Mouse (Mus musculus) hindbrain, embryonic 14.5 days (tissue): Measurements from ENCODE around the gene Klhl11. TPM values are rescaled to one million over a fixed set of nuclear protein-coding genes. Genes with fewer than 3 reads are reported as not detected.
A peak's percentile ranks its signal among the peaks of the same experiment; 100 is the strongest.

Source experiments
- ATAC-seq: fragments of 200-750 bp; cut with Nextera tagmentation; 2 replicates; pipeline ENCODE4 v1.8.0; 2017; ENCODE audit warnings: moderate number of reproducible peaks, mild to moderate bottlenecking, moderate TSS enrichment, moderate library complexity; ENCODE audit not compliant: low FRiP score
- DNase-seq: peaks from one replicate; pipeline ENCODE4 v3.0.0-alpha.2; 2015; ENCODE audit warnings: low spot score
- H3K27ac ChIP-seq: fragments of 300-500 bp; sonication (generic); 2 replicates; pipeline ENCODE4 v1.5.1; 2014; ENCODE audit warnings: mild to moderate bottlenecking, moderate library complexity
- H3K27me3 ChIP-seq: fragments of 300-500 bp; sonication (generic); 2 replicates; pipeline ENCODE4 v1.6.1; 2014; ENCODE audit warnings: mild to moderate bottlenecking, low read length, mixed read lengths; ENCODE audit not compliant: control insufficient read depth, insufficient read depth
- H3K36me3 ChIP-seq: fragments of 300-500 bp; sonication (generic); replicated peaks from 2 replicates; pipeline ENCODE4 v1.6.1; 2014; ENCODE audit not compliant: control insufficient read depth, insufficient read depth
- H3K4me1 ChIP-seq: fragments of 300-500 bp; sonication (generic); replicated peaks from 2 replicates; pipeline ENCODE4 v1.6.1; 2014; ENCODE audit warnings: antibody characterized with exemption, low read length, mixed read lengths; ENCODE audit not compliant: control insufficient read depth, insufficient read depth
- H3K4me2 ChIP-seq: fragments of 300-500 bp; sonication (generic); replicated peaks from 2 replicates; pipeline ENCODE4 v1.6.1; 2014; ENCODE audit warnings: mild to moderate bottlenecking, moderate library complexity
- H3K4me3 ChIP-seq: fragments of 300-500 bp; sonication (generic); replicated peaks from 2 replicates; pipeline ENCODE4 v1.5.1; 2014; ENCODE audit warnings: mild to moderate bottlenecking, low read length
- H3K9ac ChIP-seq: fragments of 300-500 bp; sonication (generic); 2 replicates; pipeline ENCODE4 v1.6.1; 2014
- H3K9me3 ChIP-seq: fragments of 300-500 bp; sonication (generic); 2 replicates; pipeline ENCODE4 v1.6.1; 2016; ENCODE audit warnings: low read length; ENCODE audit not compliant: control insufficient read depth
- WGBS: fragments of 180-500 bp; shearing (Covaris S2); extraction: QIAGEN DNeasy Blood & Tissue Kit; methylation state at CpG from one replicate; pipeline ENCODE4 v1.1.7; 2014; 5-methylcytosine and 5-hydroxymethylcytosine counted together
- polyA plus RNA-seq: library from polyadenylated mRNA; unstranded; fragments of >200 nt; fragmentation: Nextera tagmentation; extraction: Ambion mirVana; gene quantifications from 2 replicates; pipeline ENCODE4 v1.2.1, GENCODE M21; 2014

Gene Klhl11
- polyA plus RNA-seq, 1 experiment from 2014 or later = 15.6 TPM

GRCm38 (mm10) chr11:100484461-100484860 lies 11.9 kb upstream of the Klhl11 start:
- DNase-seq (no peak), ATAC-seq (no peak)
- no peaks in the 10 kb centered on the region for H3K4me1 ChIP-seq
- H3K9ac ChIP-seq = no peak overlapping the region
- H3K9me3 ChIP-seq = no peaks in the 10 kb centered on the region
- H3K36me3 ChIP-seq = peaks cover 97% of the 10 kb centered on the region
- no peak overlapping the region for H3K4me3 ChIP-seq
- H3K4me2 ChIP-seq = no peak overlapping the region
- no peak overlapping the region for H3K27ac ChIP-seq
- no peaks in the 10 kb centered on the region for H3K27me3 ChIP-seq
- 95% methylated on average over 3 of the region's 3 CpGs for WGBS

DNA sequence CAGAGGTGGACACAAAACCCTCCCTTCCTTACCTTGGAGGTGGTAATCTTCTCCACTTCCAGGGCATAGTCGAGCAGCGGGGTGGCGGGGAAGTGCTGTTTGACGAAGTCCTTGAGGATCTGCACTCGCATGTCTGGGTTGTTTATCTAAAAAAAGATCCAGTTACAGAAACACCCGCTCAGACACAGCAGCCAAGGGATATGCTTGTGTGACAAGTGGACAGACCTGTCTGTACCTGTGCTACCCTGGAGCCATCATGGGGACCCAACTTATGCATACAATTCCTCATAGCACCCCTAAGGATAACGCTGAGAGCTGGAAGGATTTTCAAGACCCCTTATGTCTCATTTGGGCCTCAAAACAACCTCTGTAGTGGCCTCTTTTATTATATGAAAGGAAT lies 6.6 kb upstream of the Klhl11 start:
- 92% methylated on average over 7 of the region's 7 CpGs for WGBS
- Histone ChIP-seq H3K36me3 (peaks cover 86% of the 10 kb centered on the region), H3K9me3 (no peaks in the 10 kb centered on the region), H3K27ac (no peak overlapping the region), H3K4me3 (no peak overlapping the region), H3K4me2 (no peak overlapping the region), H3K9ac (no peak overlapping the region), H3K4me1 (no peaks in the 10 kb centered on the region), H3K27me3 (no peaks in the 10 kb centered on the region)
- DNase-seq (no peak), ATAC-seq (no peak)

DNA sequence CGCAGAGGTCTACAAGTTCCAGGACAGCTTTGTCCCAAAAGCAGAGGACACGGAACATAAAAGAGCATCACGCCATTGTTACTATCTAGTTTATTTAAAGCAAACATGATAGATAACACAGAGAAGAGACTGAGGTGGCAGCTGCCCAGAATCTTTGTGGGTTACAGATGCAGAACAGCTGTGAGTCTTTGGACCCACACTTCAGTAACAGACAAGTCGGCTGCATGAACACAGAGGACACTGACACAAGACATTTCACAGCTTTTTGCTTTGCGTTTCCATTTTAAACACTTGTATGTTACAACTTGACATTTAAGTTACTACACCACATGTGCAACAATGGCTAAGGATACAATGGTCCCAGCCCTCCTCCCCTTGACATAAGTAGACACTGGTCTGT lies 3.7 kb upstream of the Klhl11 start:
- ATAC-seq (no peak), DNase-seq (no peak)
- Histone ChIP-seq H3K9me3 (no peaks in the 10 kb centered on the region), H3K27me3 (no peaks in the 10 kb centered on the region), H3K4me3 (no peak overlapping the region), H3K4me1 (0 out of 2 replicates have a peak, but pooled peaks cover 4% of the 10 kb centered on the region), H3K36me3 (peaks cover 58% of the 10 kb centered on the region), H3K9ac (no peak overlapping the region), H3K4me2 (no peak overlapping the region), H3K27ac (no peak overlapping the region)
- 94% methylated on average over 5 of the region's 5 CpGs for WGBS

GRCm38 (mm10) chr11:100472935-100473295 lies 374 bp upstream of the Klhl11 start:
- peaks cover 24% of the 10 kb centered on the region for H3K4me1 ChIP-seq
- 0 out of 2 replicates have a peak overlapping the region, but pooled peaks have one; percentile 46 for H3K27ac ChIP-seq
- ATAC-seq (peak; percentile 22; the same call in 1 of the 2 replicates), DNase-seq (no peak)
- H3K9ac ChIP-seq = no peak overlapping the region
- H3K4me2 ChIP-seq = 0 out of 2 replicates have a peak overlapping the region, but pooled peaks have one; percentile 6
- no peaks in the 10 kb centered on the region for H3K9me3 ChIP-seq
- H3K36me3 ChIP-seq = peaks cover 32% of the 10 kb centered on the region
- H3K4me3 ChIP-seq = no peak overlapping the region; the same call in 1 of the 2 replicates
- no peaks in the 10 kb centered on the region for H3K27me3 ChIP-seq
- 32% methylated on average over 5 of the region's 5 CpGs for WGBS

- peak; percentile 32 for DNase-seq
- WGBS = 4% methylated on average over 30 of the region's 30 CpGs
- no peaks in the 10 kb centered on the region for H3K27me3 ChIP-seq
Measured at GRCm38 (mm10) chr11:100471352-100472196, 967 bp downstream of the Klhl11 start.

GRCm38 (mm10) chr11:100465833-100466232 lies 6.7 kb downstream of the Klhl11 start:
- Histone ChIP-seq H3K4me3 (no peak overlapping the region), H3K27me3 (no peaks in the 10 kb centered on the region), H3K27ac (no peak overlapping the region), H3K4me1 (peaks cover 16% of the 10 kb centered on the region), H3K9me3 (no peaks in the 10 kb centered on the region), H3K4me2 (no peak overlapping the region), H3K36me3 (peaks cover 28% of the 10 kb centered on the region), H3K9ac (no peak overlapping the region)
- ATAC-seq (no peak), DNase-seq (no peak)
- 89% methylated on average over 1 of the region's 1 CpGs for WGBS

More at GRCm38 (mm10) chr11:100471352-100472196, 967 bp downstream of the Klhl11 start:
- ATAC-seq = no peak
- peaks cover 24% of the 10 kb centered on the region for H3K4me1 ChIP-seq
- peak overlapping the region; percentile 93 for H3K4me3 ChIP-seq
- no peaks in the 10 kb centered on the region for H3K9me3 ChIP-seq
- peak overlapping the region; percentile 76 for H3K4me2 ChIP-seq
- peaks cover 18% of the 10 kb centered on the region for H3K36me3 ChIP-seq
- H3K27ac ChIP-seq = peak overlapping the region; percentile 89
- peak overlapping the region; percentile 98 for H3K9ac ChIP-seq

DNA sequence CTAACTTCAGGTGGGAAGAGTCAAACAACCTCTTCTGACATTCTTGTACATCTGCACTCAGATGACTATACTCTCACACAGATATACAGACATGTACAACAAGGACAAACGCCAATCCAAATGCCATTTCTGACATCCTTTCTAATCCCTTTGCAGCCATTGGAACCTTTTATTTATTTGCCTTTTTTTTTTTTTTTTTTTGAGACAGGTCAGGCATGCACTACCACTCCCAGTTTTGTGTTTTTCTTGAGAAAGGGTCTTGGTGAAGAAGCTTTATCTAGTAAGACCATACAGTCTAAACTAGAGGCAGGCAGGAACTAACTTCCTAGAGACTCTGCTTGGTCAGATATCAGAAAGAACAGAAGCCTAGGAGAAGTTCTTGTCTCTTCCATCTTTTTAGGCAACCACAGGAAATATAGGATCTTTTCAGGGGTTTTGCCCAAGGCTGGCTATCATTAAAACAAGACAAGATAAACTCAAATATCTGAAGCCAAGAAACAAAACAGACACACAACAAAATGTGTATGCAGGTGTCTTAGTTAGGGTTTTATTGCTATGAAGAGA lies 7.2 kb downstream of the Klhl11 start:
- DNase-seq = no peak
- H3K36me3 ChIP-seq = peaks cover 31% of the 10 kb centered on the region
- no peaks in the 10 kb centered on the region for H3K27me3 ChIP-seq
- no peak overlapping the region for H3K4me3 ChIP-seq
- WGBS = 96% methylated on average over 1 of the region's 1 CpGs
- H3K9me3 ChIP-seq = no peaks in the 10 kb centered on the region
- ATAC-seq = no peak
- H3K4me2 ChIP-seq = no peak overlapping the region
- H3K9ac ChIP-seq = no peak overlapping the region
- H3K27ac ChIP-seq = no peak overlapping the region
- H3K4me1 ChIP-seq = peaks cover 11% of the 10 kb centered on the region

- DNase-seq (no peak), ATAC-seq (no peak)
- WGBS = 91% methylated on average over 10 of the region's 10 CpGs
Measured at GRCm38 (mm10) chr11:100462699-100463098, 9.8 kb downstream of the Klhl11 start.

DNA sequence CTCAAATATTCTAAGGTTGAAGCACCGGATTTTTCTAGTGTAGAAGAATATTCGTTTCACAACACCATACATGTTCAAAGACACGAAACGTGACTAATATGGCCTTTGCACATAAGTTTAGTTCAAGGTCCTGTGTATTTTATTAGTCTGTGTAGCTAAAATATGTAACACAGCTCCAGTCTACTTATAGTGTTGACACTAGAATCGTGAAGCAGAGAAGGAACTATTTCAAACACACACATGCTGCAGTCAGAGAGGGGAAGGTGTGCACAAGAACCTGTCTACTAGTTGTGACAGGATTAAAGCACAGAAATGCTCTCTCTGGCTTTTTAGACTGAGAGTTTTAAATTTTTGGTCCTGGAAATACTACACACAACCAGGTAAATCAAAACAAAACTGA lies 14.8 kb downstream of the Klhl11 start:
- Histone ChIP-seq H3K27me3 (no peaks in the 10 kb centered on the region), H3K27ac (no peak overlapping the region), H3K4me1 (no peaks in the 10 kb centered on the region), H3K36me3 (peaks cover 38% of the 10 kb centered on the region), H3K4me2 (no peak overlapping the region), H3K4me3 (no peak overlapping the region), H3K9ac (no peak overlapping the region), H3K9me3 (no peaks in the 10 kb centered on the region)
- DNase-seq (no peak), ATAC-seq (no peak)
- 94% methylated on average over 5 of the region's 5 CpGs for WGBS

More at GRCm38 (mm10) chr11:100462699-100463098, 9.8 kb downstream of the Klhl11 start:
- no peak overlapping the region for H3K4me2 ChIP-seq
- no peaks in the 10 kb centered on the region for H3K4me1 ChIP-seq
- no peak overlapping the region for H3K9ac ChIP-seq
- H3K9me3 ChIP-seq = no peaks in the 10 kb centered on the region
- no peak overlapping the region for H3K4me3 ChIP-seq
- peaks cover 29% of the 10 kb centered on the region for H3K36me3 ChIP-seq
- H3K27ac ChIP-seq = no peak overlapping the region
- H3K27me3 ChIP-seq = no peaks in the 10 kb centered on the region
